Mouse (Mus musculus): ENCODE measurements around the gene Taar5.

The Taar5 gene

DNA sequence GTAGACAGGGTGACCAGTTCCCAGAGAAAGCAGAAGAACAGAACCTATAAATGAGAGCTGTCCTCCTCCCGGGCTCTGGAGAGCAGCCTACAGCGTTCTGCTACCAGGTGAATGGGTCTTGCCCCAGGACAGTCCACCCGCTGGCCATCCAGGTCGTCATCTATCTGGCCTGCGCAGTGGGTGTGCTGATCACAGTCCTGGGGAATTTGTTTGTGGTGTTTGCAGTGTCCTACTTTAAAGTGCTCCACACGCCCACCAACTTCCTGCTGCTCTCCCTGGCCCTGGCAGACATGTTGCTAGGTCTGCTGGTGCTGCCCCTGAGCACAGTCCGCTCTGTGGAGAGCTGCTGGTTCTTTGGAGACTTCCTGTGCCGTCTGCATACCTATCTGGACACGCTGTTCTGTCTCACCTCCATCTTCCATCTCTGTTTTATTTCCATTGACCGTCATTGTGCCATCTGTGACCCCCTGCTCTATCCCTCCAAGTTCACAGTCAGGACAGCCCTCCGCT lies at the start of gene Taar5:
Gene Taar5, plus strand, starts transcription at position 51 of the 510 bp plus-strand sequence.
- no peak for DNase-seq (ENCODE audit: low spot score in 2 of 2)

GRCm38 (mm10) chr10:23922468-23922867 lies 48.0 kb upstream of the Taar5 start:
- DNase-seq (ENCODE audit: low spot score in 2 of 2), result no peak

DNA sequence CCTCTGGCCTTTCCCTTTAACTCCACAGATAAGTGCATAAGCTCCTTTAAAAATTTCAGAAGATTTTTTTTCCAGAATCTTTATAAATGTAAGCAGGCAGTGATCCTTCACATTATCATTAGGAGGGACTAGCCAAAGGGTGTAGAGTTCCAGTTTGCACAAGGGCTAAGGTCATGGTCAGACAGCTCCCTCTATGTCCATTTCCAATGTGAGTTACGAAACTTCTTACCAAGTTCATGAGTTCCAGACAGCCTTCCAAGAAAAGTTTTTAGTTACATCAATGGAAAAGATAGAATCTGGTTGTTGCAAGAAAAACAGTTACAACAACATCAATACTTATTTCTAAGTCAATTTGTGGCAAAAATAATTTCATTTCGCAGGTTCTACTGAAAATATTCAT lies 46.6 kb upstream of the Taar5 start:
- DNase-seq (ENCODE audit: low spot score in 2 of 2), result no peak

DNA sequence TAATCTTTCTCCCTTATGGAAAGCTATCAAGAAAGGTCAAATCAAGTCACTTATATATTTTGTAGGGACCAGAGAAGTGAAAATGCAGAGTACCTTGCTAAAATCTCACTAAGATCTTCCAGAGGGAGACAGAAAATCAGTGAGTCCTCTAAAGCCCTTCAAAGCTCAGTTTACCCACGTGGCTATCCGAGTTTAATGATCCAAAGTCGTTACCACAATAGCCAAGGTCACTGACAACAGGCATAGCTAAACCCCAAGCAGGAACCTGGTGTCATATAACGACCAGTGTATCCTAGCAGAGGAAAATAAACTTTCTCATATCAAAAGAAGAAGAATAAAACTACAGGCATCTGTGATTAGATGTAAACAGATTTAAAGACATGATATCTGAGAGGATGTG lies 32.9 kb upstream of the Taar5 start:
- DNase-seq (ENCODE audit: low spot score in 2 of 2), result no peak

DNA sequence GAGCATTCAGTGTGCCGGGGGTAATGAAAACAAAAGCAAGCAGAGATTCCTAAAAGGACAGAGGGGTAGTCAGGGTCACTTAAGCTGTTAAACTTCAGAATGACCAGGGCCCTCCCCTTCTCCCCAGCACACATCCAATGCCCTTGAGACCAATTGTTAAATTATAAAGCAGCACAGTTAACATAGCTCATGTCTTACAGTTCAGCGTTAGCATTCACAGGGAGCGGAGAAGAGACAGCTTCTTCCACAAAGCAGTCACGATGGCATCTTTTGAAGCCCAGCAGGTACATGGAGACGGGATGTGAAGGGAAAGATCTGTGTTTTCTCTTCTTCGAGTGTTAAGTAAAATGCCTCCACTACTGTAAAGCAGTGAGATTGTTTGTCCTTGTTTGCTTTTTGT lies 32.2 kb upstream of the Taar5 start, which contains the start of gene Taar2:
Gene Taar2, plus strand, starts transcription at position 261 of the 400 bp plus-strand sequence.
- no peak for DNase-seq (ENCODE audit: low spot score in 2 of 2)

GRCm38 (mm10) chr10:23942465-23942864 lies 28.0 kb upstream of the Taar5 start:
- DNase-seq (ENCODE audit: low spot score in 2 of 2), result no peak

DNA sequence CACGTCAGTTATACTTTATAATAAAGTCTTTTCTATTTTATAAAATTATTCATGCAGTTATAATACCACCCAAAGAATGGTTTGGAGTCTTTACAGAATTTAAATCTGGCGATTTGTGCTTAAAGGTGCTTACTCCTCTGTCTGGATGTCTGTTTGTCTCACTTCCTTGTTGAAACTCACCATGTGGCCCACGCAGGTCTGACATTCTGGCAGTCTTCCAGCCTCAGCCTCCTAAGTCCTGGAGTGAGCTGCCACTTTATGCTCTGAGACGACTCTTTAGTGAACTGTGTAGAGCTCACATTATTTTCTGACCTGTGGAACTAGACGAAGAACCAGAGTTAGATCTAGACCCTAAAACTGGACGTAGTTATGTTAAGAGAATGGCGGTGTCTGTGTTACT lies 22.5 kb upstream of the Taar5 start:
- no peak for DNase-seq (ENCODE audit: low spot score in 2 of 2)

GRCm38 (mm10) chr10:23949508-23950005 lies 20.9 kb upstream of the Taar5 start, which contains the start of gene Taar3:
Gene Taar3 (plus strand): TSS chr10:23949558.
- no peak for DNase-seq (ENCODE audit: low spot score in 2 of 2)

DNA sequence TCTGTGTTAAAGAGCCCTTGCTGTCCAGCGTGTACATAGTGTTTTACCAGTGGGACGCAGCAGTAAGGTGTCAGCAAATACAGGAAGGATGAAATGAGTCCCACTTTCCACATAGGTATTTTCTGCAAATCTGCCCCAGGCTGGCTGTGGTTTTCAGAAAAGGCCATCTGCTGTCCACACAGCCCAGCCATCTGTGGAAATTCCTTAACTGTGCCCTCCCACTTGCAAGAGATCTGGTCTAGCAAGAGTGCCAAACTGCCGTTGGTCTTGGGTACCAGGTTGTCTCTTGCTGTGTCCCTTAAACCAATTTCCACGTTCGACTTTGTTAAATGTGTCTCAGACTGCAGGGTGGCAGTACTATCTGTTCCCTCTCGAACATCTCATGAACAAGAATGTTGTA lies 18.8 kb upstream of the Taar5 start:
- no peak for DNase-seq (ENCODE audit: low spot score in 2 of 2)

GRCm38 (mm10) chr10:23959071-23959470 lies 11.4 kb upstream of the Taar5 start:
- DNase-seq (ENCODE audit: low spot score in 2 of 2), result no peak

DNA sequence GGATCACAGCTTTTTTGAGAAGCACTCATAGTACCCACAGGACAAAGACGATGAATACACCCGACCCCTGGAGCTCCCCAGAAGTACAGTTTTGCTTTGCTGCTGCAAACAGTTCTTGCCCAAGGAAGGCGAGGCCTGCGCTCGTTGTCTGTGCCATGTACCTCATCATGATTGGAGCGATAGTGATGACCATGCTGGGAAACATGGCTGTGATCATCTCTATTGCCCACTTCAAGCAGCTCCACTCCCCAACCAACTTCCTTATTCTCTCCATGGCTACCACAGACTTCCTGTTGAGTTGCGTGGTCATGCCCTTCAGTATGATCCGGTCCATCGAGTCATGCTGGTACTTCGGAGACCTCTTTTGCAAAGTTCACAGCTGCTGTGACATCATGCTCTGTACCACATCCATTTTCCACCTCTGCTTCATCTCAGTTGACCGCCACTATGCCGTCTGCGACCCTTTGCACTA lies 10.0 kb upstream of the Taar5 start, which contains the start of gene Taar4:
Gene Taar4, plus strand, starts transcription at position 51 of the 472 bp plus-strand sequence.
- no peak for DNase-seq (ENCODE audit: low spot score in 2 of 2)

GRCm38 (mm10) chr10:23963444-23963843 lies 7.1 kb upstream of the Taar5 start:
- no peak for DNase-seq (ENCODE audit: low spot score in 2 of 2)

GRCm38 (mm10) chr10:23964921-23965610 lies 5.4 kb upstream of the Taar5 start:
- no peak for DNase-seq (ENCODE audit: low spot score in 2 of 2)

GRCm38 (mm10) chr10:23971256-23971655 lies 750 bp downstream of the Taar5 start:
- no peak for DNase-seq (ENCODE audit: low spot score in 2 of 2)

DNA sequence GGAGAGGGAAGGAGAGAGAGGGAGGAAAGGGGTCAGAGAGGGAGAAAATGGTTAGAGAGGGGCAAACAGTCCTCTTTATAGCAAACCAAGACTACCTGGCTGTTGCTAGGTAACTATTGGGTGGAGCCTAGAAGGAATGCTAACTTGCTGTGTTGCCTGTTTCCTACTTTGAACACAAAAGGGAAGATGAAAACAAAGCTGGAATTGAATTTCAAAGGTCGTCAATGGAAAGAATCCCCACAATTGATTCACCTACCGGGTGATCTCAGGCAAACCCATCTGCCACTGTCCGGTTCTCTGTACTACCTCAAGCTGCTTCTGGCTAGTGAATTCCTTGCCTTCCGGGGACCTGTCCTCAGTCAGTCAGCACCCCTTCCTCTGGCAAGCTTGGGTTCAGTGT lies 7.5 kb downstream of the Taar5 start:
- no peak for DNase-seq (ENCODE audit: low spot score in 2 of 2)

DNA sequence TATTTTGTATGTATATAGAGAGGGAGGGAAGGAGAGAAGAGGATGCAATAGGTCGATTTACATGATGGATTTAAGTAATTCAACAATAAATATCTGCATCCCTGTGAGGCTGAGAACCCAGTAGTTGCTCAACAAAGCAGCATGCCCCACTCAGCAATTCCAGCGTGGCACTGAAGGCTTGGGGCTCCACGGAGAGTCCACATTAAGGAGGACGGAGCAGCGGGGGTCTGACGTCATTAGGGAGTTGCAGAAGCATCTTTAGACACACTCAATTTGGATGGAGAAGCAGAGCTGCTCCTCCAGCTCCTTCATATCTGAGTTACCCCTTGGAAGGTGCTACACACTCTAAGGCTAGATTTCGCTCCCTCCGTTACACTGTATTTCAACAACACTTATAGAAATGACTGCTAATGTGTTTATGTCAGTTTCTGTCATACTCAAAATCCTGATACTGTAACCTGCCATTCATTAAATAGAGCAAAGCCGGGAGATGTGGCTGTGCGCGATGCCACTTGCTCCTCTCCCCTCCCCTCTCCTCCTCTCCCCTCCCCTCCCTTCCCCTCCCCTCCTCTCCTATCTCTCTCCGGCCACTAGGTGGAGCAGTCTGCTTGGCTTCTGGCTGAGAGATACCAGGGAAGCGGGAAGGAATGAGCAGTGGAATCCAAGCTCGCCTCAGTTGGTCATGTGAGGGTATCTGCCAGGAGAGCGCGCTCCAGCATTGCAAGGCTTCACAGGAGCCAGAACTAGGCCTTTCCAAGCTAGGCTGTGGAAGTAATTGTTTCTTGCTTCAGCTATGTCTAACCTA lies 8.6 kb downstream of the Taar5 start:
- DNase-seq (ENCODE audit: low spot score in 2 of 2), result peak in 1 of 2 experiments; percentile 54

- DNase-seq (ENCODE audit: low spot score in 2 of 2), result no peak
These were observed 15.0 kb downstream of the Taar5 start, which contains the start of gene Taar6 for GRCm38 (mm10) chr10:23985546-23985945. Gene Taar6 (minus strand): TSS chr10:23985646.

DNA sequence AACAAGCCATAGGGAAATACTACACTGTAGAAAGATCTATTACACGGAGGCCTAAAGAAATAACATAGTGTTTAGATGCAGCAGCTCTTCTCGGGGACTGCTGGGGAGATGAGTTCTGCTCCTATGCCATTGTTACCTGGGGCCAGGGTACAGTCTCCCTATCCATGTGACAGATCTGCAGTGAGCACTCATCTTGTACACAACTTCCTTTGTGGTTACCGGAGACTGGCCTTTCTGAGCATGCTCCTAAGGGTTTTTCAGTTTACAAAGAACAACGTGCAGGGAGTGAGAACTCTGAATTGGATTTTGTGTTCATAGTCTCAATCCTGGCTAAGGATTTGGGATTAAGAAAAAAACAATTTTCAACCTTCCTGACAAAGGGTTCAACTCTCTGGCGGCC lies 15.9 kb downstream of the Taar5 start:
- DNase-seq (ENCODE audit: low spot score in 2 of 2), result no peak

DNA sequence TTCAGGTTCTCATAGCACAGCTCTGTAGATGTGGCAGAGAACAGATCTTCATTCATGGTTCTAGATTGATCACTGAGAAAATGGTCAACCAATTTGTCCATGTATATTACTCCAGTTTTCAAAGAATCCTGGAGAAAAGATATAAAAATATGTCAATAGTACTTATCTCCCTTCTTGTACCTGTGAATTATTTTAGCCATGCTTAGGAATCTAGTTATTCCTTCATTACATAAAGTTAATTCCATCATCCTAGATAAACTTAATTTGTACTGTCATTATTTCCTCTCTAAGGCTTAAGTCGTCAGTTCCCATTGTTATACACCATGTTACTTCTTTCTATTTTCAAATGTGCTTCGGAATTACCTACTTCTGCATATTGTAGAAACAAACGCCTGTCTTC lies 22.9 kb downstream of the Taar5 start, which contains the start of gene Taar7a:
Gene Taar7a, minus strand, starts transcription at position 101 of the 400 bp plus-strand sequence.
- no peak for DNase-seq (ENCODE audit: low spot score in 2 of 2)

- no peak for DNase-seq (ENCODE audit: low spot score in 2 of 2)
These were observed 29.1 kb downstream of the Taar5 start, which contains the start of gene Taar7b for GRCm38 (mm10) chr10:23999639-24000038. Gene Taar7b (plus strand): TSS chr10:23999939.

- no peak for DNase-seq (ENCODE audit: low spot score in 2 of 2)
These were observed 35.9 kb downstream of the Taar5 start for GRCm38 (mm10) chr10:24006442-24006841.

- DNase-seq (ENCODE audit: low spot score in 2 of 2), result no peak
These were observed 36.5 kb downstream of the Taar5 start for GRCm38 (mm10) chr10:24007034-24007433.

Measured in urinary bladder, postnatal 4 days (tissue).